9 mouse cellular contexts compared by ENCODE assay signal in genomic region chr19:15617233-15617915, GRCm38 (mm10).
DNase-seq lines count a peak whose midpoint lies in the region; ATAC-seq and TF ChIP-seq lines count a peak whose summit lies in the region.
"Had no signal": no experiment of that assay in that cellular context is flagged by ENCODE, and none has a peak within 500 bp of the region (broad histone marks: within the 10 kb centered on the region; RNA-seq: fewer than 3 reads in every experiment).

No protein-coding gene starts in this region.

- TF ChIP-seq POLR2A in cortical plate, adult 2 months (IDR thresholded peaks at IDR 0.05; ENCODE audit: extremely low read depth, insufficient read depth, low read length) = no peak

- no peaks in the 10 kb centered on the region for H3K4me1 ChIP-seq in cortical plate, adult 2 months (ENCODE audit: control insufficient read depth, insufficient read depth, low read length)

- TF ChIP-seq CTCF in cortical plate, adult 2 months (IDR thresholded peaks at IDR 0.05; ENCODE audit: extremely low read depth, insufficient read depth, low read length) = peak; percentile 86

- no peak overlapping the region for H3K27ac ChIP-seq in cortical plate, adult 2 months (ENCODE audit: insufficient read depth, low read length)
- H3K27ac ChIP-seq: limb, embryonic 13.5 days had no signal

- ATAC-seq in CD4-positive, CD25-positive, alpha-beta regulatory T cell, adult 4 months = no peak
- ATAC-seq in granulocyte monocyte progenitor cell, adult 5-6 weeks (replicated peaks; ENCODE audit: poor library complexity, severe bottlenecking) = peak; percentile 67
- ATAC-seq in megakaryocyte progenitor cell, adult 5-6 weeks (replicated peaks; ENCODE audit: poor library complexity) = peak; percentile 88

- H3K4me3 ChIP-seq in cortical plate, adult 2 months (ENCODE audit: insufficient read depth, low read length) = no peak overlapping the region
- H3K4me3 ChIP-seq: limb, embryonic 13.5 days had no signal

- peak; percentile 43 for DNase-seq in CD4-positive, CD25-positive, alpha-beta regulatory T cell, adult 2 months (ENCODE audit: low read depth, low spot score)
- peak; percentile 52 for DNase-seq in adipocyte (ENCODE audit: low spot score)
- DNase-seq in layer of hippocampus, adult 9-10 months (ENCODE audit: low spot score) = peak; percentile 61
- DNase-seq in right cerebral cortex, postnatal 36 days (ENCODE audit: low spot score in 2 of 2) = peak; percentile 31 to 45
